Mouse (Mus musculus): ENCODE data around the gene Gm18596.
"Not testable (repeated sequence)": the region's sequence is repeated elsewhere in the genome, so short reads cannot be mapped to it uniquely, and the experiment has no call there.

GRCm38 (mm10) chr10:77776844-77777243, 34.4 kb upstream of the Gm18596 start, which contains the start of gene Gm7138:
- not testable (repeated sequence) for TF ChIP-seq CTCF (IDR thresholded peaks at IDR 0.05; ENCODE audit: borderline replicate concordance, insufficient read depth, low read depth, low read length); POLR2A (IDR thresholded peaks at IDR 0.05; ENCODE audit: borderline replicate concordance, insufficient read depth, low read length)
